Mouse (Mus musculus): ENCODE measurements around the gene Nps. TPM values are rescaled to one million over a fixed set of nuclear protein-coding genes. Genes with fewer than 3 reads are reported as not detected.

Nps gene
- total RNA-seq, 1 experiment from 2014 or later = not detected

DNA sequence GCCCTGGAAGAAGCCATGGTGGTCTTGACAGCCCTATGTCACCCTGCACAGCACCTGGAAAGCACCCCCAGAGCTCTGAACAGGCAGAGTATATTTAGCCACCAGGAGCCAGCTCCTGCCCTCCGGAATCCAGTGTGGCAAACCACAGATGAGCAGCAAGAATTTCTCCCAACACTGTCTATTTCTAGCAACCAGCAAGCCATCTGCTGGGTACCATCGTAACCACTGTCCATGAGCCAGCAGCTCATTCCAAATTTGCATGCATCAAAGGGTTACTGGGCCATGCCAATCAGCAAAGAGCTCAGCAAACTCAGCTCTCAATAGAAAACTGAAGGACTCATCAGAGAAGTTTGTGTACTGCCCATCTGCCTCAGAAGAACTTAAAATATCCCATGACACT is 46.0 kb downstream of the Nps start:
- ATAC-seq (replicated peaks; ENCODE audit: insufficient number of reproducible peaks, low FRiP score, low TSS enrichment, poor library complexity, severe bottlenecking) = no peak

Other genes starting within 250 kb of the Nps start
- gene Foxi2, start 151.6 kb downstream of the Nps start, total RNA-seq (2017) = not detected in 3 replicates